Comparison of ENCODE assay signal across 8 mouse cellular contexts in the genomic region with DNA sequence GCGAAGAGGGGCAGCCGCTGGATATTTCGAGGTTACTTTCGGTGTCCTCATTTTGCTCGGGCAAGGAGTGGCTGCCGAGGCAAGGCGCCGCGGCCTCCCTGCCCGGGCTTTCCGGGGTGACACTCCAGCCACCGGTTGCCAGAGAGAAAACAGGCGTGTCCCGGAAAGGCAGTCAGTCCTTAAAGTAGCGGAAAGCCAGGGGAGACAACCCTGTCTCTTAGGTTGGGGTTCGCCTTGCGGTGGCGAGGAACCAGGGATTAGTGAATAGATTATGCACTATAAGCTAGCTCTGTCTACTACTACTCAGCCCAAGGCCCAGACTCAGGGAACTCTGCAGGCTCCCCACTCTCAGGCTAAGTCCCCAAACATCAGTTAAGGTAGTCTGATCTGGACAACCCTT. TPM values are rescaled to one million over a fixed set of nuclear protein-coding genes. Genes with fewer than 3 reads are reported as not detected.
DNase-seq lines count a peak whose midpoint lies in the region; ATAC-seq and TF ChIP-seq lines count a peak whose summit lies in the region.
"Not testable (repeated sequence)": the region's sequence is repeated elsewhere in the genome, so short reads cannot be mapped to it uniquely, and the experiment has no call there.

No protein-coding gene starts in this region.

- DNase-seq in heart, postnatal 0 days (ENCODE audit: low spot score): not testable (repeated sequence)

- H3K4me2 ChIP-seq in embryonic facial prominence, embryonic 12.5 days (replicated peaks); forebrain, embryonic 16.5 days (ENCODE audit: low read length); heart, postnatal 0 days (ENCODE audit: low read depth, low read length); intestine, embryonic 16.5 days (ENCODE audit: low read depth, low read length); limb, embryonic 15.5 days; lung, embryonic 16.5 days (ENCODE audit: low read depth, low read length); midbrain, embryonic 16.5 days (ENCODE audit: low read length); stomach, embryonic 15.5 days: not testable (repeated sequence)

- H3K4me3 ChIP-seq in embryonic facial prominence, embryonic 12.5 days; forebrain, embryonic 16.5 days (replicated peaks; ENCODE audit: low read length); heart, postnatal 0 days (ENCODE audit: low read depth, low read length); intestine, embryonic 16.5 days (ENCODE audit: low read length); limb, embryonic 15.5 days; lung, embryonic 16.5 days (ENCODE audit: low read length); midbrain, embryonic 16.5 days (ENCODE audit: low read depth, low read length); stomach, embryonic 15.5 days (replicated peaks): not testable (repeated sequence)

- not testable (repeated sequence) for H3K9me3 ChIP-seq in embryonic facial prominence, embryonic 12.5 days; forebrain, embryonic 16.5 days (ENCODE audit: control insufficient read depth, low read length); heart, postnatal 0 days (replicated peaks; ENCODE audit: control insufficient read depth, low read length); intestine, embryonic 16.5 days (ENCODE audit: control insufficient read depth, low read length); limb, embryonic 15.5 days; lung, embryonic 16.5 days (ENCODE audit: control insufficient read depth, low read length); midbrain, embryonic 16.5 days (replicated peaks; ENCODE audit: control insufficient read depth, low read length, poor library complexity, severe bottlenecking); stomach, embryonic 15.5 days

- not testable (repeated sequence) for H3K9ac ChIP-seq in embryonic facial prominence, embryonic 12.5 days; forebrain, embryonic 16.5 days (replicated peaks; ENCODE audit: low read depth, low read length); heart, postnatal 0 days (replicated peaks; ENCODE audit: low read depth, low read length); intestine, embryonic 16.5 days (ENCODE audit: low read depth, low read length); limb, embryonic 15.5 days; lung, embryonic 16.5 days (ENCODE audit: low read length); midbrain, embryonic 16.5 days (ENCODE audit: low read depth, low read length); stomach, embryonic 15.5 days

- H3K36me3 ChIP-seq in embryonic facial prominence, embryonic 12.5 days; forebrain, embryonic 16.5 days (ENCODE audit: control insufficient read depth, insufficient read depth); heart, postnatal 0 days (replicated peaks; ENCODE audit: control insufficient read depth, insufficient read depth, low read length); intestine, embryonic 16.5 days (ENCODE audit: control insufficient read depth, insufficient read depth, low read length); limb, embryonic 15.5 days; lung, embryonic 16.5 days (ENCODE audit: control insufficient read depth, insufficient read depth, low read length); midbrain, embryonic 16.5 days (ENCODE audit: control insufficient read depth, insufficient read depth, low read length); stomach, embryonic 15.5 days: not testable (repeated sequence)

- H3K4me1 ChIP-seq in embryonic facial prominence, embryonic 12.5 days; forebrain, embryonic 16.5 days (replicated peaks; ENCODE audit: control insufficient read depth, insufficient read depth, low read length); heart, postnatal 0 days (ENCODE audit: control insufficient read depth, insufficient read depth); intestine, embryonic 16.5 days (ENCODE audit: control insufficient read depth, insufficient read depth, low read length); limb, embryonic 15.5 days; lung, embryonic 16.5 days (replicated peaks; ENCODE audit: control insufficient read depth, insufficient read depth, low read length); midbrain, embryonic 16.5 days (ENCODE audit: control insufficient read depth, insufficient read depth, low read length); stomach, embryonic 15.5 days: not testable (repeated sequence)

- TF ChIP-seq EP300 in heart, postnatal 0 days (IDR thresholded peaks at IDR 0.05; ENCODE audit: low read depth): not testable (repeated sequence)

- ATAC-seq in embryonic facial prominence, embryonic 12.5 days (ENCODE audit: insufficient number of reproducible peaks, insufficient read depth, low FRiP score, low TSS enrichment): peak; percentile 32
- ATAC-seq in forebrain, embryonic 16.5 days: peak; percentile 62
- peak; percentile 59 for ATAC-seq in heart, postnatal 0 days (ENCODE audit: insufficient read depth, low read depth)
- peak; percentile 84 for ATAC-seq in intestine, embryonic 16.5 days
- ATAC-seq in limb, embryonic 15.5 days (ENCODE audit: insufficient number of reproducible peaks, low FRiP score, low TSS enrichment, low read depth): peak; percentile 37; the same call in 1 of the 2 replicates
- peak; percentile 64 for ATAC-seq in lung, embryonic 16.5 days (ENCODE audit: low read depth)
- peak; percentile 73 for ATAC-seq in midbrain, embryonic 16.5 days
- peak; percentile 47; the same call in 1 of the 2 replicates for ATAC-seq in stomach, embryonic 15.5 days (ENCODE audit: insufficient read depth, low FRiP score, low read depth)

- WGBS in embryonic facial prominence, embryonic 12.5 days: no CpG with 5 or more reads among the region's 18 CpGs
- no CpG with 5 or more reads among the region's 18 CpGs for WGBS in forebrain, embryonic 16.5 days
- WGBS in heart, postnatal 0 days: no CpG with 5 or more reads among the region's 18 CpGs
- WGBS in intestine, embryonic 16.5 days: no CpG with 5 or more reads among the region's 18 CpGs
- WGBS in limb, embryonic 15.5 days: no CpG with 5 or more reads among the region's 18 CpGs
- WGBS in lung, embryonic 16.5 days: no CpG with 5 or more reads among the region's 18 CpGs
- WGBS in midbrain, embryonic 16.5 days: no CpG with 5 or more reads among the region's 18 CpGs
- no CpG with 5 or more reads among the region's 18 CpGs for WGBS in stomach, embryonic 15.5 days

- not testable (repeated sequence) for TF ChIP-seq CTCF in heart, postnatal 0 days (IDR thresholded peaks at IDR 0.05; ENCODE audit: low read depth)

- not testable (repeated sequence) for H3K27ac ChIP-seq in embryonic facial prominence, embryonic 12.5 days; forebrain, embryonic 16.5 days (ENCODE audit: low read length); heart, postnatal 0 days (ENCODE audit: low read depth); intestine, embryonic 16.5 days (ENCODE audit: low read length); limb, embryonic 15.5 days; lung, embryonic 16.5 days (ENCODE audit: low read length); midbrain, embryonic 16.5 days (ENCODE audit: low read length); stomach, embryonic 15.5 days

- not testable (repeated sequence) for H3K27me3 ChIP-seq in embryonic facial prominence, embryonic 12.5 days; forebrain, embryonic 16.5 days (replicated peaks; ENCODE audit: control insufficient read depth, insufficient read depth, low read length); heart, postnatal 0 days (ENCODE audit: control insufficient read depth, insufficient read depth, low read length); intestine, embryonic 16.5 days (replicated peaks; ENCODE audit: control insufficient read depth, insufficient read depth, low read length); limb, embryonic 15.5 days; lung, embryonic 16.5 days (ENCODE audit: control insufficient read depth, insufficient read depth, low read depth, low read length); midbrain, embryonic 16.5 days (ENCODE audit: control insufficient read depth, insufficient read depth, low read depth, low read length); stomach, embryonic 15.5 days (replicated peaks)

RNA-seq across cellular contexts. Expression of gene Fam177a, which starts 0.5 kb away (rescaled TPM):
- 19.5 and 24.4 TPM in 2 replicates for polyA plus RNA-seq in embryonic facial prominence, embryonic 12.5 days (2016; fragmentation: Nextera tagmentation; extraction: Ambion mirVana)
- 54.4 and 59.6 TPM in 2 replicates for polyA plus RNA-seq in forebrain, embryonic 16.5 days (2015; fragmentation: Nextera tagmentation; extraction: Ambion mirVana)
- 9.2 and 13.1 TPM in 2 replicates for total RNA-seq in heart, postnatal 0 days (2014; rRNA removed; ENCODE audit: low replicate concordance)
- 22.2 and 22.5 TPM in 2 replicates for polyA plus RNA-seq in heart, postnatal 0 days (2015; fragmentation: Nextera tagmentation; extraction: Ambion mirVana)
- 17.8 and 22.3 TPM in 2 replicates for polyA plus RNA-seq in intestine, embryonic 16.5 days (2015; fragmentation: Nextera tagmentation; extraction: Ambion mirVana)
- polyA plus RNA-seq in limb, embryonic 15.5 days (2015; fragmentation: Nextera tagmentation; extraction: Ambion mirVana): 30.3 TPM in 2 replicates
- 21.2 and 22.7 TPM in 2 replicates for polyA plus RNA-seq in lung, embryonic 16.5 days (2015; fragmentation: Nextera tagmentation; extraction: Ambion mirVana)
- polyA plus RNA-seq in midbrain, embryonic 16.5 days (2015; fragmentation: Nextera tagmentation; extraction: Ambion mirVana): 71.6 and 80.9 TPM in 2 replicates
- polyA plus RNA-seq in stomach, embryonic 15.5 days (2015; fragmentation: Nextera tagmentation; extraction: Ambion mirVana): 23.6 and 28.4 TPM in 2 replicates

RNA-seq across cellular contexts. Expression of gene Srp54b, which starts 30.2 kb away (rescaled TPM):
- polyA plus RNA-seq in embryonic facial prominence, embryonic 12.5 days (2016; fragmentation: Nextera tagmentation; extraction: Ambion mirVana): 62.9 and 64.4 TPM in 2 replicates
- 67.5 and 68.5 TPM in 2 replicates for polyA plus RNA-seq in forebrain, embryonic 16.5 days (2015; fragmentation: Nextera tagmentation; extraction: Ambion mirVana)
- total RNA-seq in heart, postnatal 0 days (2014; rRNA removed; ENCODE audit: low replicate concordance): 19.7 and 28.0 TPM in 2 replicates
- 50.2 and 50.7 TPM in 2 replicates for polyA plus RNA-seq in heart, postnatal 0 days (2015; fragmentation: Nextera tagmentation; extraction: Ambion mirVana)
- 47.4 and 48.0 TPM in 2 replicates for polyA plus RNA-seq in intestine, embryonic 16.5 days (2015; fragmentation: Nextera tagmentation; extraction: Ambion mirVana)
- polyA plus RNA-seq in limb, embryonic 15.5 days (2015; fragmentation: Nextera tagmentation; extraction: Ambion mirVana): 65.4 and 70.1 TPM in 2 replicates
- 52.7 and 54.6 TPM in 2 replicates for polyA plus RNA-seq in lung, embryonic 16.5 days (2015; fragmentation: Nextera tagmentation; extraction: Ambion mirVana)
- polyA plus RNA-seq in midbrain, embryonic 16.5 days (2015; fragmentation: Nextera tagmentation; extraction: Ambion mirVana): 67.5 and 67.9 TPM in 2 replicates
- 62.7 and 69.3 TPM in 2 replicates for polyA plus RNA-seq in stomach, embryonic 15.5 days (2015; fragmentation: Nextera tagmentation; extraction: Ambion mirVana)

RNA-seq across cellular contexts. Expression of gene Srp54a, which starts 44.7 kb away (rescaled TPM):
- polyA plus RNA-seq in embryonic facial prominence, embryonic 12.5 days (2016; fragmentation: Nextera tagmentation; extraction: Ambion mirVana): 157 and 179 TPM in 2 replicates
- polyA plus RNA-seq in forebrain, embryonic 16.5 days (2015; fragmentation: Nextera tagmentation; extraction: Ambion mirVana): 197 and 241 TPM in 2 replicates
- 50.7 and 51.4 TPM in 2 replicates for total RNA-seq in heart, postnatal 0 days (2014; rRNA removed; ENCODE audit: low replicate concordance)
- 134 and 142 TPM in 2 replicates for polyA plus RNA-seq in heart, postnatal 0 days (2015; fragmentation: Nextera tagmentation; extraction: Ambion mirVana)
- 157 and 165 TPM in 2 replicates for polyA plus RNA-seq in intestine, embryonic 16.5 days (2015; fragmentation: Nextera tagmentation; extraction: Ambion mirVana)
- 196 and 204 TPM in 2 replicates for polyA plus RNA-seq in limb, embryonic 15.5 days (2015; fragmentation: Nextera tagmentation; extraction: Ambion mirVana)
- 169 and 177 TPM in 2 replicates for polyA plus RNA-seq in lung, embryonic 16.5 days (2015; fragmentation: Nextera tagmentation; extraction: Ambion mirVana)
- polyA plus RNA-seq in midbrain, embryonic 16.5 days (2015; fragmentation: Nextera tagmentation; extraction: Ambion mirVana): 203 and 209 TPM in 2 replicates
- polyA plus RNA-seq in stomach, embryonic 15.5 days (2015; fragmentation: Nextera tagmentation; extraction: Ambion mirVana): 168 and 186 TPM in 2 replicates

RNA-seq across cellular contexts. Expression of gene 2700097O09Rik, which starts 44.8 kb away (rescaled TPM):
- 40.8 and 46.7 TPM in 2 replicates for polyA plus RNA-seq in embryonic facial prominence, embryonic 12.5 days (2016; fragmentation: Nextera tagmentation; extraction: Ambion mirVana)
- 35.3 and 37.9 TPM in 2 replicates for polyA plus RNA-seq in forebrain, embryonic 16.5 days (2015; fragmentation: Nextera tagmentation; extraction: Ambion mirVana)
- 5.6 and 19.1 TPM in 2 replicates for total RNA-seq in heart, postnatal 0 days (2014; rRNA removed; ENCODE audit: low replicate concordance)
- polyA plus RNA-seq in heart, postnatal 0 days (2015; fragmentation: Nextera tagmentation; extraction: Ambion mirVana): 15.3 and 18.0 TPM in 2 replicates
- polyA plus RNA-seq in intestine, embryonic 16.5 days (2015; fragmentation: Nextera tagmentation; extraction: Ambion mirVana): 29.1 and 31.2 TPM in 2 replicates
- polyA plus RNA-seq in limb, embryonic 15.5 days (2015; fragmentation: Nextera tagmentation; extraction: Ambion mirVana): 31.9 and 32.7 TPM in 2 replicates
- polyA plus RNA-seq in lung, embryonic 16.5 days (2015; fragmentation: Nextera tagmentation; extraction: Ambion mirVana): 34.5 and 38.9 TPM in 2 replicates
- 32.2 and 32.6 TPM in 2 replicates for polyA plus RNA-seq in midbrain, embryonic 16.5 days (2015; fragmentation: Nextera tagmentation; extraction: Ambion mirVana)
- 32.2 and 33.3 TPM in 2 replicates for polyA plus RNA-seq in stomach, embryonic 15.5 days (2015; fragmentation: Nextera tagmentation; extraction: Ambion mirVana)

Comparison
In these comparisons a context has a peak if more than half of its experiments do, and no peak if none do; other contexts are left out.
1. ATAC-seq: peak in every context shown above with its lines; median percentile 84 in intestine, embryonic 16.5 days; 73 in midbrain, embryonic 16.5 days; 64 in lung, embryonic 16.5 days; 62 in forebrain, embryonic 16.5 days; 59 in heart, postnatal 0 days; 47 in stomach, embryonic 15.5 days; 37 in limb, embryonic 15.5 days; 32 in embryonic facial prominence, embryonic 12.5 days.